Mouse (Mus musculus) embryonic fibroblast, embryonic 13.5 days (primary cell): Measurements from ENCODE around the gene Ttc26. TPM values are rescaled to one million over a fixed set of nuclear protein-coding genes. Genes with fewer than 3 reads are reported as not detected.
A peak's percentile ranks its signal among the peaks of the same experiment; 100 is the strongest.
"Not testable (repeated sequence)": the region's sequence is repeated elsewhere in the genome, so short reads cannot be mapped to it uniquely, and the experiment has no call there.

Experiments used
- H3K27ac ChIP-seq: 2 replicates; pipeline ENCODE4 v1.5.1; 2012; ENCODE audit warnings: low read length, control low read depth, inconsistent platforms; ENCODE audit not compliant: insufficient read depth
- H3K4me1 ChIP-seq: 2 replicates; pipeline ENCODE4 v1.6.1; 2011; ENCODE audit warnings: low read length; ENCODE audit not compliant: control insufficient read depth, insufficient read depth
- H3K4me3 ChIP-seq: 2 replicates; pipeline ENCODE4 v1.5.1; 2011; ENCODE audit warnings: mild to moderate bottlenecking, control low read depth, low read length; ENCODE audit not compliant: insufficient read depth
- CTCF ChIP-seq: IDR thresholded peaks from 2 replicates; pipeline ENCODE4 v1.5.1; 2011; ENCODE audit warnings: mild to moderate bottlenecking, control low read depth, low read length, moderate library complexity, borderline replicate concordance; ENCODE audit not compliant: insufficient read depth
- POLR2A ChIP-seq: IDR thresholded peaks from 2 replicates; pipeline ENCODE4 v1.6.1; 2011; ENCODE audit warnings: low read depth, mild to moderate bottlenecking, control low read depth, low read length, moderate library complexity
- polyA plus RNA-seq: library from polyadenylated mRNA; stranded (reverse); fragments of >200 nt; gene quantifications from 2 replicates; pipeline ENCODE4 v1.2.4, GENCODE M21; 2011; ENCODE audit warnings: low read depth; ENCODE audit not compliant: missing spikeins, insufficient read length

The Ttc26 gene
- polyA plus RNA-seq, 1 experiment, result 10.7 TPM

DNA sequence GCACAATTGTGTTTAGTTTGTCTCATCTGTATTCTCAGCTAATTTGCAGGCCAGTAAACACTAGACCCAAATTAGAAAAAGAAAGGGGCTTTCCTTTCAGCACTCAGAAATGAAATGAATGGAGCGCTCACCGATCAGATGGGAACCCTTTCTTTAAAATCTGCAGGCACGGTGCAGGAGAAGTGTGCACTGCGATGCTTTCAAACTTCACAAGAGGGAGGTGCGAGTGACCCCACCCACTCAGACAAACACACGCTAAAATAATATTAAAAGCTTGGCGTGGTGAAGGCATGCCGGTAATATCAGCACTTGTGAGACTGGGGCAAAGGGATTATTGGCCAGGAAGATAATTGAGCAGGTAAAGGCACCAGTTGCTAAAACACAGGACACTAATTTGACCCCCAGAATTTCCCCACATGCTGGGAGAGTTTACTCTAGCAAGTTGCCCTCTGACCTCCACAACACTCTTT lies 25.9 kb upstream of the Ttc26 start:
- TF ChIP-seq CTCF (no peak), POLR2A (no peak)
- Histone ChIP-seq H3K4me3 (peak overlapping the region; percentile 25; the same call in 1 of the 2 replicates), H3K4me1 (peaks cover 10% of the 10 kb centered on the region), H3K27ac (no peak overlapping the region; the same call in 1 of the 2 replicates)

DNA sequence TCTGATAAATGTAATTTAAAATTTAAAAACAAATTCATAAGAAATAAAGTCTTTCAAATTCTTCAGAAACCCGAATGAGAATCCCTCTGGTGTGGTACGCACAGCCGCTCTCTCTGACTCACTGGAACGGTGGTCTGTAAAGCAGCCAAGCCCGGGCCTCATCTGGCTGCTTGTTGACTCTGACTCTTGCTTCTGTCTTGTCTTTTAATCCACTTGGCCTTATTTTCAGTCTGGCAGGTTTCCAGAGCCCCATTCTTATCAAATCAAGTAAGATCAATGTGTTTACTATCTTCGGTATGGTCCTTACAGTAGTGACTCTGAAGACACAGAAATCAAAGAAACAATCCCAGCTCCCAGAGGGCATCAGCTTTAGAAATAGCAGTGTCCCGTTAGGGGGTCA lies 25.4 kb upstream of the Ttc26 start:
- TF ChIP-seq CTCF, result no peak
- no peak for TF ChIP-seq POLR2A
- Histone ChIP-seq H3K4me1 (peaks cover 10% of the 10 kb centered on the region), H3K27ac (no peak overlapping the region), H3K4me3 (no peak overlapping the region)

DNA sequence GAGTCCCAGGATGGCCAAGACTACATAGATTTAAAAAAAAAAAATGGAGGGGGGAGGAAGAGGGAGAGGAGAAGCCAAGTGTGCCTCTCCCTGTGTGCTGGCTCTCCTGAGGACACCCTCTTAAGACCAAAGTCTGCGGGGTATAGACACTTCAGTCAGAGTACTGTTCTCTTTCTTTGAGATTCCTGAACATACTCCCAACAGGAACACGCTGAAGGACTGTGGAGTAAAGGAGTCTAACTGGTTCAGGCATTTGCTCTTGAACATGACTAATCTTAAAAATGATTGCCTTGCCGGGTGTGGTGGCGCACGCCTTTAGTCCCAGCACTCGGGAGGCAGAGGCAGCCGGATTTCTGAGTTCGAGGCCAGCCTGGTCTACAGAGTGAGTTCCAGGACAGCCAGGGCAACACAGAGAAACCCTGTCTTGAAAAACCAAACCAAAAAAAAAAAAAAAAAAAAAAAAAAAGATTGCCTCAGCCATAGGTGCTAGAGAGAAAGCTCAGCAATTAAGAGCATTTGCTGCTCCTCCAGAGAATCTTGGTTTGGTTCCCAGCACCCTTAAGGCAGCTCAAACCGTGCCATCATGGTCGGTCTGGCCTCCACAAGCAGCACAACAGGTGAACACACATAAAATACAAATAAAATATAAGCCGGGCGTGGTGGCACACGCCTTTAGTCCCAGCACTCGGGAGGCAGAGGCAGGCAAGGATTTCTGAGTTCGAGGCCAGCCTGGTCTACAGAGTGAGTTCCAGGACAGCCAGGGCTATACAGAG lies 24.4 kb upstream of the Ttc26 start:
- H3K4me3 ChIP-seq, H3K27ac ChIP-seq, H3K4me1 ChIP-seq: not testable (repeated sequence)

DNA sequence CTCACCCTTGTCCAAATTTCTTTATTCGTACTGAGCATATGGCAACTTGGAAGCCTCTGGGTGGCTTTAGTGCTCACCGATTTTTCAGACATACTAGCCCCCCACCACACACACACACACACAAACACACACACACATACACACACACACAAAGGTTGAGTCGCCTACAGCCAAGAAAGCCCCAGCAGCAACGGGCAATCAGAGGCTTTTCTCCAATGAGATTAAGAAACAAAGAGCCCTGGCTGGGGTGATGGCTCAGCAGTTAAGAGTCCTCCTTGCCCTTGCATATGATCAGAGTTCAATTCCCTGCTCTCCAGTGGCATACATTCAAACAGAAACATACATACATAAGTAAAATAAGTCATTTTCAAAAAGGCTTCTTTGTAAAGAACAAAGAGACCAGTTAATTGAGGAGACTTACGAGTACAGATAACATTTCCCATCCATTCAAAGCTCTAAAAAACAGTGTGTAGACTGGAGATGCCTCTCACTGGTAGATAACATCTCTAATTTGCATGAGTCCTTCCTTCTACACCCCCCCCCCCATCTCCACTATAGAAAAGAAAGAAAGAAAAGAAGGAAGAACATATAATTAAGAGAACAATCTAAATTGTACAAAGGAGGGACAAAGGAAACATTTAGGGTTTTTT lies 23.5 kb upstream of the Ttc26 start:
- TF ChIP-seq CTCF (no peak), POLR2A (no peak)
- Histone ChIP-seq H3K4me1 (peaks cover 7% of the 10 kb centered on the region), H3K27ac (no peak overlapping the region), H3K4me3 (no peak overlapping the region)

DNA sequence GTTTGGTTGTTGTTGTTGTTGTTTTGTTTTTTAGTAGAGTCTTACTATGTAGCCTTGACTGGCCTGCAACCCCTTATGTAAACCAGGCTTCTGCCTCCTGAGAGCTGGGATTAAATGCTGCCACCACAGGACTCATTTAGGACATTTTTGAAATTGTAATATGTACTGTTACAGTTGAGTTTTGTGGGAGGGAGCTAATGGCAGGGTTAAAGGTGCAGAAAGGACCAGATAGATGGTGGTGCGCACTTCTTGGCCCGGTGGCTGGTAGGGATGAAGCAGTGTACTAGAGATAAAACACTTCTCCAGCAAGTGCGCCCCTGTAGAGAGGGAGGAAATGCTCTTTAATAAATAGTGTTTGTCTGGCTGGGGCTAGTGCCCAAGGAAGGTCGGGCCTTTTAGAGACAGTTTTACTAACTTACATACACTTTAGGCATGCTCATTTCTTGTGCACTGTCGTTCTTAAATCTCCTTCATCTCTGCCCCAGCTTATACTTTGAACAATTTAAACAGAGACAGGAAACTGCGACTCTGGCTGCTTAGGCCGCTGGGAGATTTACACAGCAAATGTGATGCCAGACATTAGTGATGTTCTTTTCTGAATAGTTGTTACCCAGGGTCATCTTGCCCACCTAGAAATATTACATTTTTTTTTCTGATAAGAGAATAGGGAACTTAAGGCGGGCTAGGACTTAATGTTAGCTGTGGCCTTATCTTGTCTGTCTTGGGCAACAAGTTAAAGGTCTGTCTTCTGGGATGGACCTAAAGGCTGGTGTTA lies 22.8 kb upstream of the Ttc26 start:
- peaks cover 7% of the 10 kb centered on the region for H3K4me1 ChIP-seq
- H3K4me3 ChIP-seq, result no peak overlapping the region
- TF ChIP-seq CTCF, result no peak
- TF ChIP-seq POLR2A, result no peak
- no peak overlapping the region for H3K27ac ChIP-seq

DNA sequence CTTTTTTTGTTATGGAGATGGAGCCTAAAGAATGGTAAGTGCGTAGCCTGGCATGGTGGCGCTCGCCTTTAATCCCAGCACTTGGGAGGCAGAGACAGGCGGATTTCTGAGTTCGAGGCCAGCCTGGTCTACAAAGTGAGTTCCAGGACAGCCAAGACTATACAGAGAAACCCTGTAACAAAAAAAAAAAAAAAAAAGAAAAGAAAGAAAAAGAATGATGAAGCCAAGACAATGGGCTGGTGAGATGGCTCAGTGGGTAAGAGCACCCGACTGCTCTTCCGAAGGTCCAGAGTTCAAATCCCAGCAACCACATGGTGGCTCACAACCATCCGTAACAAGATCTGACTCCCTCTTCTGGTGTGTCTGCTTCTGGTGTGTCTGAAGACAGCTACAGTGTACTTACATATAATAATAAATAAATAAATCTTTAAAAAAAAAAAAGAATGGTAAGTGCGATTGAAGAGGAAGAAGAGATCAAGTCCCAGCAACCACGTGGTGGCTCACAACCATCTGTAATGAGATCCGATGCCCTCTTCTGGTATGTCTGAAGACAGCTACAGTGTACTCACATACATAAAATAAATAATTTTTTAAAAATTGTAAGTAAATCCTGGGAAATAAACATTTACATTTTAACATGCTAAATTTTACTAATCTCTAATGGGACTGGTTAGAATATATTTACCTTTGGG lies 22.1 kb upstream of the Ttc26 start:
- not testable (repeated sequence) for H3K27ac ChIP-seq, H3K4me1 ChIP-seq, H3K4me3 ChIP-seq

DNA sequence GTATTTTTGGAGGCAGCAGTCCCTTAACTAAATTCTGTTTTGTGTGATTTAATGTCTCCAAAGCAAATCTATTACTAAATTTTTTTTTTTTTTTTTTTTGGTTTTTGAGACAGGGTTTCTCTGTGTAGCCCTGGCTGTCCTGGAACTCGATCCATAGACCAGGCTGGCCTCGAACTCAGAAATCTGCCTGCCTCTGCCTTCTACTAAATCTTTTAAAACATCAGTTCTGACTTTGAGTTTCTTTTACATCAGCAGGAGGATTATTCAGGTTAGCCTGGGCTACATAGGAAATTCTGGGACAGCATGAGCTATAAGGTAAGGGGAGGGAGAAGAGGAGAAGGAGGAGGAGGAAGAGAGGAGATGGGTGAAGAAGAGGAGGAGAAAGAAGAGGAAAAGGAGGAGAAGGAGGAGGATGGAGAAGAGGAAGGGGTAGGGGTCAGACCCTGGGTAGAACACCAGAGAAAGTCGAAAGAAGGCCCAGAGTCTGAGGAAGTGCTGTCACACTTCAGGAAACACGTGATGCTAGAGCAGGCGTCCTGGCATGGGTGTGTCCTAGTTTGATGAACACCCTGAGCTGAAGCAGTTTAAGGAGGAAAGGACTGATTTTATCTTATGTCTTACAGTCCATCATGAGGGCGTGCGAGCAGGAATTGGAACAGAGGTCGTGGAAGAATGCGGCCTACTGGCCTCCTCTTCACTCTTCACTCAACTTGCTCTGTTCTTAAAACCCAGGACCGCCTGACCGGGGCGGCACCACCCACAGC lies 21.4 kb upstream of the Ttc26 start:
- peaks cover 7% of the 10 kb centered on the region for H3K4me1 ChIP-seq
- H3K4me3 ChIP-seq, result no peak overlapping the region
- TF ChIP-seq CTCF (no peak), POLR2A (no peak)
- no peak overlapping the region for H3K27ac ChIP-seq

DNA sequence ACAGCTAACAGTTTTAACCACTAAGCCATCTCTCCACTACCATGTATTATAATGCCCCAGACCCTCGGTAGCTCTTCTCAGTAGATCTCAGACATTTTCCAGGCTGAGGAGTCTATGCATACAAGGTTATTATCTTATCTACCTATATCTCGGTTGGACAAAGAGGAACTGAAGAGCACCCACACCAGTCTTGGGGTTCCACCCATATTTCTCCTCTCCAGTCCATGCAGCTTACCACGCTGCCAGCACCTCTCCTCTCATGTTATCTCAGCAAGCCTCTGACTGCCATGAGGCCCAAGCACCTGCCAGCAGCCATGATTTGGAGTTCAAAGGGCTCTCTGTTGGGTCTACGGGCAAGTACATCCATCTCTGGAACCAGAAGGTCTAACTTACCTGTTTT lies 20.2 kb upstream of the Ttc26 start:
- H3K27ac ChIP-seq, result no peak overlapping the region
- H3K4me1 ChIP-seq, result peaks cover under 1% of the 10 kb centered on the region; the same call in 1 of the 2 replicates
- TF ChIP-seq CTCF (no peak), POLR2A (no peak)
- no peak overlapping the region for H3K4me3 ChIP-seq

DNA sequence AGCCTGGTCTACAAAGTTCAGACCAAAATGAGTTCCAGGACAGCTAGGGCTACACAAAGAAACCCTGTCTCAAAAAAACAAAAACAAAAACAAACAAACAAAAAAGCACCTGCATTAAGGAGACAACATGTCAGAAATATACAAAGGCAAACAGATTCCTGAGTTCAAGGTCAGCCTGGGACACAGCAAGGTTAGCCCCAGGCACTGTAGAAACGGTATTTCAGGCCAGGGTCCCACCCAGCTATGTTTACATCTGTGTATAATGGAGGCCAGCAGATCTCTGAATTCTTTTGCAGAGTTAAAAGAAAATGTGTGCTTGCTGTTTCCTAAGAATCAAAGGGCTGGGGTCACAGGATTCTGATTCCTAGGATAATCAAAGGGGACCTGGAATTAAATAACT lies 19.3 kb upstream of the Ttc26 start:
- Histone ChIP-seq H3K4me1 (no peaks in the 10 kb centered on the region), H3K4me3 (no peak overlapping the region), H3K27ac (no peak overlapping the region)
- TF ChIP-seq CTCF, result no peak
- no peak for TF ChIP-seq POLR2A
